Mouse (Mus musculus): ENCODE measurements at regions not wholly inside any gene's neighbourhood (a gene's known extent, or its start where the extent isn't known, plus 50 kb on each side); places are given as distances from the start of the nearest gene placed in this dataset.

DNA sequence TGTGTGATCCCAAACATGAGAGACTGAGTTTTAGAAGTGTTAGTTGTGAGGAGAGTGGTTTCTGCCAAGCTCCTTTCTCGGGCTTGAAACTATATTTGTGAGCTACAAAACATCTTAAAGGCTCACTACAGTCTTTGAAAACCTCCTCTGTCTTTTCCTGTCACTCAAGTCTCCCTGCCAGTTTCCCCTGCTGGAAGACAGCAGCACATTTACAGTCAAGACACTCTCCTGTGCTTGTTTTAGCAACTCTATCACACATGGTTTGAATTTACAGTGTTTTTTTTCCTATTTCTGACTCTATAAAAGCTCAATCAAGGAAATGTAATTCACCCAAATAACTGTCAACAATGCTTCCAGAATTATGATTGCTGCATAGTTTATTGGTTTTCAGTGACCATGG is 286.1 kb upstream of the Sptlc3 start:
- no peak overlapping the region for H3K9ac ChIP-seq (replicated peaks)
- H3K36me3 ChIP-seq, result no peaks in the 10 kb centered on the region
- no peaks in the 10 kb centered on the region for H3K27me3 ChIP-seq (replicated peaks)
- no peak overlapping the region for H3K27ac ChIP-seq (replicated peaks)
- 68% methylated on average over 1 of the region's 1 CpGs for WGBS
- ATAC-seq (ENCODE audit: low FRiP score), result no peak
- no peak overlapping the region for H3K4me2 ChIP-seq
- no peaks in the 10 kb centered on the region for H3K9me3 ChIP-seq (replicated peaks)
- no peak overlapping the region for H3K4me3 ChIP-seq (replicated peaks)
- H3K4me1 ChIP-seq, result no peaks in the 10 kb centered on the region

DNA sequence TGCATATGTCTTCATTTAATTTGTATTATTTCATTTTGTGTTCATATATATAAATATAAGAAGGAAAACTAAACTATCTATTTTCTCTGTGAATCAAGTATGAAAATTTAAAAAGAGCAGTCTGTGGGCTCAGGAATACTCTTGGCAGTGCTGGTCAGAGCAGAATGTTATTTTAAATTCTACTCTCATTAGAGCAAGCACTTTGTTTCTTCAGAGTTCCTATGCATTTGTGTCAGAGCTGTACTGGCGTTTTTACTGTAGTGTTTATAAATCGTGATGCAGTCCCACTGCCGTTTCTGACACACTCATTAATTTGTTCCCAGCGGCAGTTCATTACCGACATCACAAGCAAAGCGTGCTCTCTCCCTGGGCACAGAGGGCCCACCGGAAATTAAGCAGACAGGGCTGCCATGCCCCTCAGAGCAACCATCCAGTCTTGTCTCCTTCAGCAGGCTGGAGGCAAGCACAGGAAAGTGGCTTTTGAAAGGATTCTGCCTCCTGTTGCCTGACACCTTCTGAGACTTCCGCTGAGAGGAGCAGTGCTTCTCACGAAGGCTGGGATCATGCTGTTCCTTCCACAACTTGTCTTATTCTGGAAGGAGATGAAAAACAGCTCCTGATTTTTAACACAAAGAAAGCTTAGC is 272.8 kb upstream of the Sptlc3 start:
- 26% methylated on average over 9 of the region's 9 CpGs for WGBS
- H3K9ac ChIP-seq (replicated peaks), result no peak overlapping the region
- H3K4me3 ChIP-seq (replicated peaks), result no peak overlapping the region
- no peak; the same call in 1 of the 2 replicates for ATAC-seq (ENCODE audit: low FRiP score)
- no peaks in the 10 kb centered on the region for H3K27me3 ChIP-seq (replicated peaks)
- no peaks in the 10 kb centered on the region for H3K36me3 ChIP-seq
- H3K4me2 ChIP-seq, result peak overlapping the region; percentile 34
- no peak overlapping the region for H3K27ac ChIP-seq (replicated peaks)
- no peaks in the 10 kb centered on the region for H3K9me3 ChIP-seq (replicated peaks)
- peaks cover 4% of the 10 kb centered on the region for H3K4me1 ChIP-seq

DNA sequence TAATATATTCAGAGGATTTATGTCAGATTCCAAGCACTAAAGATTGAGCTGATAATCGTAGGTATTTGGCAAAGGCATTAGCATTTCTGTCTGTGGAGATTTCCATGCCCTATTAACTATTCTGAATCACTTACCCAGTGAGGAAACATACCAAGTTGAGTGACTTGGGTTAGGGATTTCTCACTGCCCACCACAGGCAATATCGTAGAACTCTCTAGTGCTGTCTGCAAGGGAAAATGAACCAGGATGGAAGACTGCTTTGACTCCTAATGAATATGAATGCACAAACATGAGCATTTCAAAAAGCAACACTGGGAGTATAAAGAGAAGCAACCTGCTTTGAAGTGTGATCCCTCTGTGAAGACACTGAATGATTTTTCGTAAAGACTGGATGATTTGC is 263.3 kb upstream of the Sptlc3 start:
- H3K4me3 ChIP-seq (replicated peaks), result no peak overlapping the region

DNA sequence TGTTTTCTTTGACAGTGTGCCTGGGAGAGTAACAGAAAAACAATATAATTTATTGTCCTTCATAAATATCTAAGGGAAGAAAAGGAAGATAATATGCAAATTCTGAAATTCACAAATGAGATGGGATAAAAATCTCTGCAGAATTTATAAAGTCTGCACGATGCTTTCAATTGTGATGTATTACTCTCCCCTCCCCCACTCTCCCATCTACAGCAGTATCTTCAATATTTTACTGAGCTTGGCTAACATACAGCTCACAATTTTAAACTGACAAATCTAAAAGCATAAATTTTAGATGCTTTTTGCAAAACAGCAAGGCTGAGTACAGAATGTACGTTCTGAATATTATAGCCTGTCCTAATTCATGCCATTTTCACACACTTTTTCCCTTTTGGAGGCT is 243.6 kb upstream of the Sptlc3 start:
- no peak overlapping the region for H3K27ac ChIP-seq (replicated peaks)
- 62% methylated on average over 2 of the region's 2 CpGs for WGBS
- H3K4me1 ChIP-seq, result no peaks in the 10 kb centered on the region
- H3K9me3 ChIP-seq (replicated peaks), result no peaks in the 10 kb centered on the region
- H3K36me3 ChIP-seq, result no peaks in the 10 kb centered on the region
- ATAC-seq (ENCODE audit: low FRiP score), result peak; percentile 50; the same call in 1 of the 2 replicates
- no peak overlapping the region for H3K4me2 ChIP-seq
- H3K27me3 ChIP-seq (replicated peaks), result no peaks in the 10 kb centered on the region
- no peak overlapping the region for H3K4me3 ChIP-seq (replicated peaks)
- H3K9ac ChIP-seq (replicated peaks), result no peak overlapping the region

More for the DNA sequence above, 263.3 kb upstream of the Sptlc3 start:
- Histone ChIP-seq H3K27me3 (replicated peaks) (no peaks in the 10 kb centered on the region), H3K9me3 (replicated peaks) (no peaks in the 10 kb centered on the region), H3K4me1 (no peaks in the 10 kb centered on the region), H3K27ac (replicated peaks) (no peak overlapping the region), H3K4me2 (no peak overlapping the region), H3K9ac (replicated peaks) (no peak overlapping the region), H3K36me3 (no peaks in the 10 kb centered on the region)
- WGBS, result 14% methylated on average over 3 of the region's 3 CpGs
- no peak for ATAC-seq (ENCODE audit: low FRiP score)

DNA sequence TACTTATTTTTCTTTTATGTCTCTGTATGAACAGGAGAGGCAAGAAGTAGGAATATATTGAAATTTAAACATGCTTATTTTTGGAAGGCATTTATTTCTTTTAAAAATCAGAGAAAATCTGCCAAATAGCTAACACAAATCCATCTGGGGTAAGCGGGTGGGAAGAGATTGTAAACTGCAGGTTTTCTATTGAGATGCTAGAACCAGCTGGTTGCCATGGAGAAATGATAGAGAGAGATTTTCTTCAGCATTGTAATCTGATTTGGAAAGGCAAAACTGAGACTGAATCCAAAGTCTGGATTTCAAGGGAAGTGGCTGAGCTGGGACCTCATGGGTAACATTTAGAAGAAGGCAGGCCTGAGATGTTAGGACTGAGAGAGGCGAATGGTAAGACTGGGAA is 226.6 kb upstream of the Sptlc3 start:
- Histone ChIP-seq H3K4me1 (no peaks in the 10 kb centered on the region), H3K4me3 (replicated peaks) (no peak overlapping the region), H3K36me3 (no peaks in the 10 kb centered on the region), H3K9me3 (replicated peaks) (no peaks in the 10 kb centered on the region), H3K27ac (replicated peaks) (no peak overlapping the region), H3K27me3 (replicated peaks) (no peaks in the 10 kb centered on the region), H3K9ac (replicated peaks) (no peak overlapping the region), H3K4me2 (no peak overlapping the region)
- 80% methylated on average over 2 of the region's 2 CpGs for WGBS
- ATAC-seq (ENCODE audit: low FRiP score), result no peak

DNA sequence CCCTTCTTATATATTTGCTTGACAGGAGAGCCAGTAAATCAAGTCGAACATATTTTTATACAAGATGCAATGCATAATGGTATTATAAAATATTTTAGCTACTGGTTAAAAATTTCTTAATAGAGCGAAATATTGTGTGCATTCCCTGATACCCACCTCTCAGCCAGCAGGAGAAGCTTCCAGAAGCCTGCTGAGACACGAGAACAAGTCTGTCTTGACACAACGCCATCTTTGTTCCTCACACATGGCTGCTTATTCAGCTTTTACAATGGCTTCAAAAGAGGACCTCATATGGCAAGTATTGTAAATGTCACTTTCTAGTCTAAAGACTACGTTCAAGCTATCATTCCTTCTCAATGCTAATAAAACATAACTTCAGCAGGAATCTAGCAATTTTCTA is 217.1 kb upstream of the Sptlc3 start:
- ATAC-seq (ENCODE audit: low FRiP score), result no peak
- no peak overlapping the region for H3K27ac ChIP-seq (replicated peaks)
- H3K9ac ChIP-seq (replicated peaks), result no peak overlapping the region
- H3K27me3 ChIP-seq (replicated peaks), result no peaks in the 10 kb centered on the region
- H3K4me2 ChIP-seq, result no peak overlapping the region
- H3K9me3 ChIP-seq (replicated peaks), result no peaks in the 10 kb centered on the region
- no peaks in the 10 kb centered on the region for H3K4me1 ChIP-seq
- H3K36me3 ChIP-seq, result no peaks in the 10 kb centered on the region
- no peak overlapping the region for H3K4me3 ChIP-seq (replicated peaks)
- 77% methylated on average over 5 of the region's 5 CpGs for WGBS

DNA sequence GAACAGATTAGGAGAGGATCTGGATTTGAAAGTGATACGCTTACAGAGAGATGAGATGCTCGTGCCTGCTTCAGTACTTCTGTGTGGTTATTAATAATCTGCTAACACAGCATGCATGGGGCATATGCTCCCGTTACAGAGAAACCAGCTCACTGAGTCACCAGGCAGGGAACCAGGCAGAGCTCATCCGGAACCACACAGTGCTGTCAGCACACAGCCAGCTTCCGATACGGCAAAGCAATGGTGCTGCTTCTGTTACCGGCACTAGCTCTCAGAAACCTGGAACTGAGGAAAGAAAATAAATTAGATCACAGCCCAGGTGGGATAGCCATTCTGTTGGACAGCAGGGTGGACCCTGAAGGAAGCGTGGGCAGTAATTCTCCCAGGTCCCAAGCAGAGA is 216.1 kb upstream of the Sptlc3 start:
- Histone ChIP-seq H3K4me2 (no peak overlapping the region), H3K36me3 (no peaks in the 10 kb centered on the region), H3K4me1 (no peaks in the 10 kb centered on the region), H3K27ac (replicated peaks) (no peak overlapping the region), H3K4me3 (replicated peaks) (no peak overlapping the region), H3K9ac (replicated peaks) (no peak overlapping the region), H3K9me3 (replicated peaks) (no peaks in the 10 kb centered on the region), H3K27me3 (replicated peaks) (no peaks in the 10 kb centered on the region)
- WGBS, result 86% methylated on average over 8 of the region's 8 CpGs
- ATAC-seq (ENCODE audit: low FRiP score), result no peak

DNA sequence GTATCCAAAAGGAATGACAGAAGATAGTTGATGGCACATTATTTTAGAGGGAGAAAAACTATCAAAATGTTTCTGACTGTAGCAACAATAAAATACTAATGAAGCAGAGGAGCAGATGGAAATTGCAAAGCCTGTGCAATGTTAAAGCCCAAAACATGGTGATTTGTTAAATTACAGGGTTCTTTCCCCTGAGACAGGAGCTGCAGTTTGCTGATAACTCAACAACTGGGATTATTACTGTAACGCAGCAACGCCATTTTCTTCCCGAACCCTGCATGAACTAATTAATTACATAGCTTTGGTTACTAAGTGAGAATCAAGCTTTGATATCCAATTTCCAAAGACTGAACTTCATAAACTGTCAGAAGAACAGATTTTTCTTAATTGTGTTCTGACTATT is 212.7 kb upstream of the Sptlc3 start:
- Histone ChIP-seq H3K27ac (replicated peaks) (no peak overlapping the region), H3K27me3 (replicated peaks) (no peaks in the 10 kb centered on the region), H3K4me3 (replicated peaks) (no peak overlapping the region), H3K36me3 (no peaks in the 10 kb centered on the region), H3K9me3 (replicated peaks) (no peaks in the 10 kb centered on the region), H3K4me1 (no peaks in the 10 kb centered on the region), H3K4me2 (no peak overlapping the region), H3K9ac (replicated peaks) (no peak overlapping the region)
- WGBS, result 28% methylated on average over 3 of the region's 3 CpGs
- ATAC-seq (ENCODE audit: low FRiP score), result no peak

DNA sequence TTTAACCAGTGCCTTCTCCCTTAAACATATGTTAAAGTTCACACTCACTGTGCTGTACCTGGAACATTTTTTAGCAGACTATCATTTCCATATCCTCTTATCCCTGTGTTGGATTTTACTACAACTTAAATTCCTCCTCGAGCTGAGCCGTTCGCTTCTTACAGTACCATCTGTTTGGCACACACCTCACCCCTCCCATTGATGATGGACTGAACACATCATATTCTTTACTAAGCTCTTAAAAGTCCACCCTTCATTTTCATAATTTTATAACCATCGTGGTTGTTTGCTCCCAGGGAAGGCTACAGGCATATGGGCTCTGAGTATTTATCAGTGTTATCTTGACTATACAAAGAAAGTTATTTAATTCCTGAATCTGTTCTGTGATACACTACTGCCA is 209.4 kb upstream of the Sptlc3 start:
- ATAC-seq (ENCODE audit: low FRiP score), result no peak
- Histone ChIP-seq H3K27me3 (replicated peaks) (no peaks in the 10 kb centered on the region), H3K9me3 (replicated peaks) (no peaks in the 10 kb centered on the region), H3K27ac (replicated peaks) (no peak overlapping the region), H3K4me1 (no peaks in the 10 kb centered on the region), H3K36me3 (no peaks in the 10 kb centered on the region), H3K4me3 (replicated peaks) (no peak overlapping the region), H3K9ac (replicated peaks) (no peak overlapping the region), H3K4me2 (no peak overlapping the region)
- 83% methylated on average over 4 of the region's 4 CpGs for WGBS

DNA sequence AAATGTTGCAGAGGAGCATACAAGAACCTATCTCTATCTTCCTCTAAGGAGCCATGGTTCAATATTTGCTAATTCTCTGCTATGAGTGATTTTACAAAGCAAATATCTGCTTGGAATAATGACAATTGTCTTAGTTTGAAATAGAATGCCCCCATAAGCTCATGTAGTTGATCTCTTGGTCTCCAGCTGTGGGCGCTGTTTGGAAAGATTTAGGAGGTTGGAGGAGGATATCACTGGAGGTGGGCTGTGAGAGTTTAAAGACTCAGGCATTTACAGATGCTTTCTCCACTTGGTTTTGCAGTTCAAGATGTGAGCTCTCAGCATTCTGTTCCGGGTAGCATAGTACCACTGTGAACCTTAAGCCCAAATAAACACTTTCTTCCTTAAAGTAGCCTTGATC is 207.3 kb upstream of the Sptlc3 start:
- Histone ChIP-seq H3K9me3 (replicated peaks) (no peaks in the 10 kb centered on the region), H3K27ac (replicated peaks) (no peak overlapping the region), H3K36me3 (no peaks in the 10 kb centered on the region), H3K4me3 (replicated peaks) (no peak overlapping the region), H3K4me2 (no peak overlapping the region), H3K27me3 (replicated peaks) (no peaks in the 10 kb centered on the region), H3K4me1 (no peaks in the 10 kb centered on the region), H3K9ac (replicated peaks) (no peak overlapping the region)
- 64% methylated on average over 2 of the region's 2 CpGs for WGBS
- ATAC-seq (ENCODE audit: low FRiP score), result no peak

DNA sequence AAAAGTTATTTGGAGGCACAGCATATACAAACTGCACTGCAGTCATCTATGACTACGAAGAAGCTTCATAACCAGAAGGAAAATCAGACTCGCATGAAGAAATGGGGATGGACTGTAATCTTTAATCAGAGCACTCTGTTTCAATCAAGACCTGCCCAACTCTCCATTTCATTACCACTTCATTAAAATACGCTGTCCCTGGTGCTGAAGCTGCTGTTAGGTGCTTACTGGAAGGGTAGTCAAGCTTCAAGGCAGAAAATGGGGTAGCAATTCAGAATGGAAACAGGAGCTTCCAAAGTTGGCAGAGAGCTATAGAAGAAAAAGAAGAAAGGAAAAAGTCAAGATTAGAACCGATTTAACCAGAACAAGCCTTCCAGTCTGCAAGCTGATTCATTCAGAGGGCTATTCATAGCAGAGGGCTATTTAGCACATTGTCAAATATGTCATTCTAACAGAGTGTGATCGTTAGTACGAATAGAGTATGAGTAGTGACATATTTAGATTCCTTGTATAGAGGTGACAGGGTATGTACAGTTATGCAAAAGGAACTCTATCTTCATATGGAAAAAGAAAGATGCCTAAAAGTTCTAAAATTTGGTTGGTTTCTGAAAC is 195.1 kb upstream of the Sptlc3 start:
- no peaks in the 10 kb centered on the region for H3K36me3 ChIP-seq
- WGBS, result 62% methylated on average over 6 of the region's 6 CpGs
- no peak overlapping the region for H3K9ac ChIP-seq (replicated peaks)
- no peak for ATAC-seq (ENCODE audit: low FRiP score)
- H3K4me2 ChIP-seq, result no peak overlapping the region
- no peak overlapping the region for H3K4me3 ChIP-seq (replicated peaks)
- no peaks in the 10 kb centered on the region for H3K27me3 ChIP-seq (replicated peaks)
- no peak overlapping the region for H3K27ac ChIP-seq (replicated peaks)
- no peaks in the 10 kb centered on the region for H3K4me1 ChIP-seq
- H3K9me3 ChIP-seq (replicated peaks), result no peaks in the 10 kb centered on the region

DNA sequence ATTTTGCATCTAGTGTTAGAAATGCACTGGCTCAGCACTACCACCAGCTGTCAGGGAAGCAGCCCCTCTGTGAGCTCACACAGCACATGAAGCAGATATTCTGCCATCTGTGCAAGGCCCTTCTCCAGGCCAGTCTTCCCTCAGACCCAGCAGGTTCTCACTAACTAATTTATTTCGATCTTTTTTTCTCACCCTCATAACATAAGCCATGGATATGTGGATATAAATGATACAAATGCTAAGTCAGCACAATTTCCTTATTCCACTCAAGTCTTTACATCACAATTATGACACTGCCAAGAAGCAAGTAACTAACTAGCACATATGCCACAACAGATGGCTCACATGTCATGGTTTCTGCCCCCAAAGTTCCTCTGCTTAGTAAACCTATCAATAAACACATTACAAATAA is 182.3 kb upstream of the Sptlc3 start:
- H3K4me1 ChIP-seq, result no peaks in the 10 kb centered on the region
- H3K9ac ChIP-seq (replicated peaks), result no peak overlapping the region
- peak; percentile 66; the same call in 1 of the 2 replicates for ATAC-seq (ENCODE audit: low FRiP score)
- no peaks in the 10 kb centered on the region for H3K27me3 ChIP-seq (replicated peaks)
- H3K9me3 ChIP-seq (replicated peaks), result no peaks in the 10 kb centered on the region
- WGBS, result 71% methylated on average over 1 of the region's 1 CpGs
- no peak overlapping the region for H3K27ac ChIP-seq (replicated peaks)
- no peak overlapping the region for H3K4me3 ChIP-seq (replicated peaks)
- H3K36me3 ChIP-seq, result no peaks in the 10 kb centered on the region
- H3K4me2 ChIP-seq, result no peak overlapping the region

Measured in neural tube, embryonic 15.5 days (tissue).